Mouse (Mus musculus): ENCODE data around the gene St6gal2.
A peak's percentile ranks its signal among the peaks of the same experiment; 100 is the strongest.

St6gal2 gene

DNA sequence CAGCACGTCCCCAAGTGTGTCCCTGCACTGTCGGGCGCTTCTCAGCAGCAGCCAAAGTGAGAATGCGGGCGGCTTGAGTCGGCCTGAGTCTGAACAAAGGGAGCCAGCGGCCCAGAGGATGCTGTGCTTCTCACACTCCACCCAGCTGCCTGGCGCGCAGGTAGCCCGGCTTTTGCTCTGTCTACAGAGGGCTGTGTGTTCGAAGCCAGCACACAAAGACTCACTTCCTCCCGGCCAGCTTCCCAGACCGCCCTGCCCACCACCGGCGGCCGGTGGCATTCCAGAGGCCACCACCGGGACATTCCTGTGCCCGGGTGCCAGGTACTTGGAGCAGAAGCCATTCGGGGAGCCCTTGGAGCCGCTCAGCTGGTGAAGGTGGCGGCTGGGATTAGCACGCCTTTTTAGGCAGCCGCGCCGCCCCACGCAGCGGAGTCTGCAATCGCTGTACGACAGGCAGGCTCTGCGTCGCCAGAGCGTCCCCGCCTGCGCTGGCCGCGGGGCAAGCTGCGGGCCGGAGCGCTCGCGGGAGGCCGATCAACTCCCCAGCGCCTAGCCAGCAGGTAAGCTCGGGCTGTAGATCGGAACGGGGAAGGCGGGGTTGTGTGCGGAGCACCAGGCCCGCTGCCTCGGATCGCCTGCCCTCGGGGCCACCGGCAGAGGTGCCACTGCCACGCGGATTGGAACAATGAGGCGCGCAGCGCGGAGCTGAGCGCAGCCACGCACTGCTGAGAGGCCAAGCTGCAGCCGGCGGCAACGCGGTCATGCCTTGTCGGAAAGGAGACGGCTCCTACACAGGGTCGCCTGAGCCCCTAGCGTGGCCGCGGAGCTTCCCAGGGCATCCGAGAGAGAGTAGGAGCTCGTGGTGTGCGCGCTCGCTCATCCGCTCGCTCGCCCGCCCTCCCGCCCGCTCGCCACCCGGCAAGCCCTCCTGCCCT is at the start of gene St6gal2:
Gene St6gal2, plus strand, starts transcription at position 133 of the 935 bp plus-strand sequence.
- DNase-seq (ENCODE audit: low read depth, low spot score) = no peak

GRCm38 (mm10) chr17:55406043-55406442 is 39.1 kb upstream of the St6gal2 start:
- no peak for DNase-seq (ENCODE audit: low read depth, low spot score)

DNA sequence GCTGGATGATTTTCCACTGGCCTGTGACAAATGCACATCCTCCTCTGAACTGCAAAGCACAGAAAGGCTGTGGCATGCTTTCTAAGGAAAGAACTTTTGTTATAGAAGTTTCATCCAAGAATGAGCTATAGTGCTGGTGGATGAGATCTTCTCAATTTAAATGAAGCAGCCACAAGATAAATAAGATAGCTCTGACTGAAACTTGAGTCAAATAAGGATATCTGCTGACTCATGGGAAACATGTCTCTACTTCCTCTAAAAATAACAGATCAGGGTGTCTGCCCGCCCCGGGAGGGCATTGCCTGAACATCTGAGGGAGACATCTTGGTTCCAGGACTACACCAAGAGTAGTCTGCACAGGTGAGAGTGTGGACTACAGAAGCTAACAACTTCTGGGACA is 28.7 kb upstream of the St6gal2 start:
- DNase-seq (ENCODE audit: low read depth, low spot score) = no peak

DNA sequence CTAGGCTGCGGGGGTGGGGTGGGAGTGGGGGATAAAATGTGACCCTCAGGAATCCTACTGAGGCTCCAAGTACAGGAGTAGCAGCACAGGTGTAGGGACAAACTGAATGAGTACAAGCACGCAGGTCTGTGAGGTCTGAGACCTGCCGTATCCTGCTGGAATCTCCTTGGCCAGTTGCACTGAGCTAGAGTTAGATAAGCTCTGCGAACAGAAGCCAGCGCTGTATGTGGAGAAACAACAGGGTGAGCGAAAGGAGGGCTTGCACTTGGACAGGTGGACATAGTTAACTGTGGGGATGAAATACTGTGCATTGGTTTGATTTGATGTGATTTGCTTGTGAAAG is 974 bp downstream of the St6gal2 start:
- no peak for DNase-seq (ENCODE audit: low read depth, low spot score)

DNA sequence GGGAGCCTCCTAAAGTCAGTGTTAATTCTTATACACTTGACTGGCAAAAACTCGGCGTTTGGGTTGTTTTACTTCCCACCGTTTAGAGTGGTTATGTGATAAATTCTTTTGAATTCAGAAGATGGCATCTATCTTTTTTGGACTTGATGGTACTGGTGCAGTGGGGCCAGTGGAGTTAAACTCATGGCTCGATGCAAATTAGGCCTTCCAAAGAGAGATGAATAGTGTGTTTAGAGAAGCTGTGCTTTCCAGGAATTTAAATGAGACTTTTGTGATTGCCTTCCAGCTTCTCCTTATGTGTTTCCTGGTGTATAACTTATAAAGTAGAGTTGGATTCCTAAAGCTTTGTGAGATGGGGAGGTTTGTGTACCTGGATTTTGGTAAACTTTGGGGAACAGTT is 1.5 kb downstream of the St6gal2 start:
- no peak for DNase-seq (ENCODE audit: low read depth, low spot score)

DNA sequence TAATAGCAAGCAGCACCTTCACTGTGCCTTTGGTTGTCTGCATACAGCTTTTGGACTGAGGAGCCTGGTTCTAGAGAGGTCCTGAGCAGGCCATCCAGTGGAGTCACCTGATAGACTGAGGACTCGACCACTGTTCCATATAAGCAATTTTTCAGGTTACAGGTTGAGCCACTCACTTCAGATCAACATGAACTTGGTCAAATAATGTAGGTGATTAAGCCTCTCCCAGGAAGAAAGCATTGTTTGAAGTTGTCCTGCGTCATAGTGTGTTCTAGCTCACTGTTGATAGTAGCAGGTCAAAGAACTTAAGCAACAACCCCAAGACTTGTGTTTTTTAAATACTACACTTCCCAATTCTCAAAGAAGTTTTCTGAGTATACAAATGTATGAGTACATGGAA is 5.8 kb downstream of the St6gal2 start:
- no peak for DNase-seq (ENCODE audit: low read depth, low spot score)

DNA sequence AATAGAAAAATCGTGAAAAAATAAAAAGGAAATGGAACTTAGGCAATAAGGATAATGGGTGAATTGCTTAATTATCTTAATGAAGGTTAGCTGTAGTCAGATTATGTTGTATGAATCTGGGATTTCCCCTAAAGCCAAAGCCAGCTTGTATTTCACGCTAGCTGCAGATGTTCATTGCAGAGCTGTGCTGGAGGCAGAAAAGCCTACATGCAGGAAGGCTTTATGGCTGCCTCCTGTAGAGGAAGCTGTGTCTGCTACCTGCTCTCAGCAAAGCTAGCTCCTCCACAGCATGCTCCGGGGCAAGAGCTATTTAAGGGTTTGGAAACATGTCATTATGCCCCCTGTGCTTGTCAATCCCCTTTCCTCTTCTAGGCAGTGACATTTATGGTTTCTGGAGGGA is 9.3 kb downstream of the St6gal2 start:
- no peak for DNase-seq (ENCODE audit: low read depth, low spot score)

DNA sequence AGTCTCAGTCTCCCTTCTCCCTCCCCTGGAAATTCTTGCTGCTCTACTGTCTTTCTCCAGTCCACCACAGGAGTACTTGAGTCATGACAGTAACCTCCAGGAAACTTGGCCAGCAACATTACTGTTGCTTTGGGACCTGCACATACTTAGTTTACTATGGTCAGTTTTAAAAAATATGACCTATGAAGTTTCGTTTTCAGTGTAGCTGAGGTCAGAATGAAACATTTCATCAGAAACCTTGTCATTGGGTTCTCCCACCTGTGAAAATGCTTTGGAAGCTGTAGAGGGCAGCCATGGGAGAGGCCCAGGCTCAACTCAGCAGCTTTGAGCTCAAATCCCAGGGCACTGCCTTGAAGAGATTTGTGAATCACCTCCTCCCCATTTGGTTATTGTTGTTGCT is 15.0 kb downstream of the St6gal2 start:
- DNase-seq (ENCODE audit: low read depth, low spot score) = no peak

DNA sequence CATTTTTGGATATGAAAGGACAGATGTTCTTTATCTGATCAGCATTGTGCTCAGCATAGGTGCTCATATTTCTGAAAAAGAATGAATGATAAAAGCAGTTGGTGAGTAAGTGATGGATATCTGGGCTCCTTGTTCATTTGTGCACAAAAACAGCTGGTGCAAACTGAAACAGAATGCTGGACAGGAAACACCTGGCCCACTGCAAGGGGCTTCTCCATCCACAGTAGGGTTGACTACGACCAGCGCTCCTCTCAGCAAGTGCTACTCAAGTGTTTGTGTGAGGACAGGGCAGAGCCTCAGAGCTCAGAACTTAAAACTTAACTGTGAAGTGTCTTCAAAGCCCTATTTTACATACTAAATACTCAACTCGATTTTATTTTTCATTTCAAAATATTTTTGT is 22.4 kb downstream of the St6gal2 start:
- DNase-seq (ENCODE audit: low read depth, low spot score) = no peak

DNA sequence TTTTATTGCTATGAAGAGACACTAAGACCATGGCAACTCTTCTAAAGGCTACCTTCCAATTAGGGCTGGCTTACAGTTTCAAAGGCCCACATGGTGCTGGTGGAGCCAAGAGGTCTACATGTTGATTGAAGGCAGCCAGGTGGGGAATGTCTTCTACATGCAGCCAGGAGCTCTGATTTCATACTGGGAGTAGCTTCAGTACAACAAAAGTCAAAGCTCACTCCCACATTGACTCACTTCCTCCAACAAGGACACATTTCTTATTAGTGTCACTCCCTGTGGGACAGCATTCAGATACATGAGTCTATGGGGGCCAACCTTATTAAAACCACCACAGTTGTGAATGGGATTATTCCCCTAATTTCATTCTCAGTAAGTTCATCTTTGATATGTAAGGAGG is 23.8 kb downstream of the St6gal2 start:
- no peak for DNase-seq (ENCODE audit: low read depth, low spot score)

GRCm38 (mm10) chr17:55475974-55476373 is 30.8 kb downstream of the St6gal2 start:
- DNase-seq (ENCODE audit: low read depth, low spot score) = no peak

GRCm38 (mm10) chr17:55477361-55477760 is 32.2 kb downstream of the St6gal2 start:
- peak; percentile 6 for DNase-seq (ENCODE audit: low read depth, low spot score)

GRCm38 (mm10) chr17:55479367-55479766 is 34.2 kb downstream of the St6gal2 start:
- no peak for DNase-seq (ENCODE audit: low read depth, low spot score)

GRCm38 (mm10) chr17:55484108-55484870 is 39.1 kb downstream of the St6gal2 start:
- no peak for DNase-seq (ENCODE audit: low read depth, low spot score)

- DNase-seq (ENCODE audit: low read depth, low spot score) = no peak
Measured at GRCm38 (mm10) chr17:55531872-55532271, 86.7 kb downstream of the St6gal2 start.

GRCm38 (mm10) chr17:55548476-55548875 is 103.3 kb downstream of the St6gal2 start:
- DNase-seq (ENCODE audit: low read depth, low spot score) = no peak

GRCm38 (mm10) chr17:55561774-55562173 is 116.6 kb downstream of the St6gal2 start:
- DNase-seq (ENCODE audit: low read depth, low spot score) = no peak
